Mouse (Mus musculus) megakaryocyte, embryonic 14.5 days (primary cell): ENCODE results near the gene Esp16. TPM values are rescaled to one million over a fixed set of nuclear protein-coding genes. Genes with fewer than 3 reads are reported as not detected.
"Not testable (repeated sequence)": the region's sequence is repeated elsewhere in the genome, so short reads cannot be mapped to it uniquely, and the experiment has no call there.

Experiments used
- H3K27me3 ChIP-seq: replicated peaks from 2 replicates; pipeline ENCODE3; 2012; ENCODE audit warnings: inconsistent platforms
- H3K36me3 ChIP-seq: replicated peaks from 2 replicates; pipeline ENCODE3; 2012; ENCODE audit warnings: low read length, inconsistent platforms, mixed read lengths
- H3K4me1 ChIP-seq: 2 replicates; pipeline ENCODE4 v1.6.1; 2012; ENCODE audit warnings: inconsistent platforms
- H3K4me3 ChIP-seq: replicated peaks from 2 replicates; pipeline ENCODE3; 2012; ENCODE audit warnings: moderate library complexity, mild to moderate bottlenecking, inconsistent platforms
- H3K9me3 ChIP-seq: 2 replicates; pipeline ENCODE4 v1.6.1; 2012; ENCODE audit warnings: inconsistent platforms
- polyA plus RNA-seq: library from polyadenylated mRNA; stranded (reverse); fragments of >175 nt; gene quantifications from 2 replicates; pipeline ENCODE4 v1.2.3, GENCODE M21; 2012; ENCODE audit warnings: low replicate concordance; ENCODE audit not compliant: insufficient read depth

Esp16 gene
- polyA plus RNA-seq, result not detected in 2 replicates

DNA sequence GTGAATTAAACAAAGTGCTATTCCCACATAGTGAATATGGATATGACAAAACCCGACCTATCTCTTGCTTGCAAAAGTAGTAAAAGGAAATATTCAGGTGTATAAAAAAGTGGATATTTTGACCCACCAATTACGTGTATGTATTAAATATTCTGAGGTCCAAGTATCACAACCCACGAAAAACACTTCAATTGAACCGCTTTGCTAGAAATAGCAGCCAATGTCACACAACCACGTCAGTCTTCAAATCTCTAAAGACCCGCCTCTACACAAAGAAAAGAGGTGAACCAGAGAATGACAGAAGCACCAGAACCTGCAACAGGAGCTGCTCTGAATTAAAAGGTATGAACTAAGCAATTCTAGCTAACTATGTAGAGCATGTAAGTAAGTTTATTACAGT lies at the start of gene Esp16:
Gene Esp16 (plus strand): TSS at position 301 of the 400 bp plus-strand sequence.
- not testable (repeated sequence) for H3K4me1 ChIP-seq, H3K27me3 ChIP-seq, H3K9me3 ChIP-seq, H3K4me3 ChIP-seq, H3K36me3 ChIP-seq

DNA sequence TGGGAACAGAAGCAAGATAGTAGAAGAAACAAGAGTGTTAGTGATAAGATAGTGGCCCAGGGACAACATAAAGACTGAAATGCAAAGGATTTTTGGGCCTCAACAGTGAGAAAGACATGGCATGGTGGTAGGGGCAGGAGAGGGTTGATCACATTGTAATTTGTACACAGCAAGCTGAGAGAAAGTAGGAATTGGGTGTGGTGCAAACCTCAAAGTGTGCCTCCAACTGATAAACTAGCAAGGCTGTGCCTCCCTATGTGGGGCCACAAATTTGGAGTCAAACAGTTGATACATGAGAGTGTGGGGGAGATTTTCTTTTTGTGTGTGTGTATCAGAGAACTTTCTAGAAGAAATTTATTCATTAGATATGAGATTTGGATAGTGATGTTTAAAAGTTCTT lies 37.9 kb upstream of the Esp16 start:
- H3K36me3 ChIP-seq, H3K9me3 ChIP-seq, H3K4me1 ChIP-seq, H3K27me3 ChIP-seq, H3K4me3 ChIP-seq: not testable (repeated sequence)

Other genes with a start within 250 kb of the Esp16 start
- not detected in 2 replicates for gene Esp18, start 129.8 kb upstream of the Esp16 start, polyA plus RNA-seq
- not detected in 2 replicates for gene Esp15, start 104.8 kb downstream of the Esp16 start, polyA plus RNA-seq